Mouse (Mus musculus) hindbrain, embryonic 14.5 days (tissue): Measurements from ENCODE around the gene Gpx3. TPM values are rescaled to one million over a fixed set of nuclear protein-coding genes. Genes with fewer than 3 reads are reported as not detected.

Experiments
- ATAC-seq: fragments of 200-750 bp; cut with Nextera tagmentation; 2 replicates; pipeline ENCODE4 v1.8.0; 2017; ENCODE audit warnings: moderate number of reproducible peaks, mild to moderate bottlenecking, moderate TSS enrichment, moderate library complexity; ENCODE audit not compliant: low FRiP score
- DNase-seq: peaks from one replicate; pipeline ENCODE4 v3.0.0-alpha.2; 2015; ENCODE audit warnings: low spot score
- H3K27ac ChIP-seq: fragments of 300-500 bp; sonication (generic); 2 replicates; pipeline ENCODE4 v1.5.1; 2014; ENCODE audit warnings: mild to moderate bottlenecking, moderate library complexity
- H3K27me3 ChIP-seq: fragments of 300-500 bp; sonication (generic); 2 replicates; pipeline ENCODE4 v1.6.1; 2014; ENCODE audit warnings: mild to moderate bottlenecking, low read length, mixed read lengths; ENCODE audit not compliant: control insufficient read depth, insufficient read depth
- H3K36me3 ChIP-seq: fragments of 300-500 bp; sonication (generic); replicated peaks from 2 replicates; pipeline ENCODE4 v1.6.1; 2014; ENCODE audit not compliant: control insufficient read depth, insufficient read depth
- H3K4me1 ChIP-seq: fragments of 300-500 bp; sonication (generic); replicated peaks from 2 replicates; pipeline ENCODE4 v1.6.1; 2014; ENCODE audit warnings: antibody characterized with exemption, low read length, mixed read lengths; ENCODE audit not compliant: control insufficient read depth, insufficient read depth
- H3K4me2 ChIP-seq: fragments of 300-500 bp; sonication (generic); replicated peaks from 2 replicates; pipeline ENCODE4 v1.6.1; 2014; ENCODE audit warnings: mild to moderate bottlenecking, moderate library complexity
- H3K4me3 ChIP-seq: fragments of 300-500 bp; sonication (generic); replicated peaks from 2 replicates; pipeline ENCODE4 v1.5.1; 2014; ENCODE audit warnings: mild to moderate bottlenecking, low read length
- H3K9ac ChIP-seq: fragments of 300-500 bp; sonication (generic); 2 replicates; pipeline ENCODE4 v1.6.1; 2014
- H3K9me3 ChIP-seq: fragments of 300-500 bp; sonication (generic); 2 replicates; pipeline ENCODE4 v1.6.1; 2016; ENCODE audit warnings: low read length; ENCODE audit not compliant: control insufficient read depth
- WGBS: fragments of 180-500 bp; shearing (Covaris S2); extraction: QIAGEN DNeasy Blood & Tissue Kit; methylation state at CpG from one replicate; pipeline ENCODE4 v1.1.7; 2014; 5-methylcytosine and 5-hydroxymethylcytosine counted together
- polyA plus RNA-seq: library from polyadenylated mRNA; unstranded; fragments of >200 nt; fragmentation: Nextera tagmentation; extraction: Ambion mirVana; gene quantifications from 2 replicates; pipeline ENCODE4 v1.2.1, GENCODE M21; 2014

Gpx3 gene
- polyA plus RNA-seq, 1 experiment from 2014 or later, result 73.6 TPM

DNA sequence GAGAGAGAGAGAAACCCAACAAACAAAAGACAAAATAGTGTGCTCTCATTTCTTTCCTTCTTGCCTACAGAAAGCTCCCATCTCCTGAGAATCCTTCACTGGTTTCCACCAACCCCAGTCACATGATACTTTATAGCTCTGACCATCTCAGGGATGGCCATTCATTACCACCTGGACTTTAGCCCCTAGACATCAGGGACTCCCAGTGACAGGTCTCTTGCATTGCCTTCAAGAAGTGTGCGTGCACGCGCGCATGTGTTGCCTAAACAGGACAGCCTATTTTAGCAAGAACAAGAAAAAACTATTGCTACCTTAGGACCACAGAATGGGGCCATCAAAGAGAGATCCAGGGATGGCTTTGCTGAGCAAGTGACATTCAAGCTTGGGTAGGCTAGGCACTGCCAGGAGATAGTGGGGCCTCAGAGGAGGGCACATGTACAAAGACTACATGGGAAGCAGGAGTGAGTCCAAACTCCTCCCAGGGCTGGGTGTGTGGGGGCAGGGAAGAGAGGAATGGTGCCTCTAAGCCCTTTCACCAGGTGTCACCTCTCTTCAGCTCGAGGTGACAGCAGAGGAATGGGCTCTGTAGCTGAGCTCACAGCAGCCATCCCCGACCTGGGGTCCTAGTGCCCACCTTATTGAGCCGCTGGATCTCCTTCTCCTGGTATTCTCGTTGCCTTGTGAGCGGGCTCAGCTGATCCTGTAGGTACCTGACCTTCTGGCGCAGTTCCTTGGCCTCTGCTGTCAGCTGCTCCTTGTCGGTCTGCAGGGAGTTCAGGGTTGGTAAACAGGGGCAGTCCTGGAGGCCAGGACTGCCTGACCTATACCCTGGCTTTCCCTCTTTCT, 18.1 kb downstream of the Gpx3 start:
- Histone ChIP-seq H3K4me2 (no peak overlapping the region), H3K27me3 (no peaks in the 10 kb centered on the region), H3K4me3 (no peak overlapping the region), H3K36me3 (peaks cover 66% of the 10 kb centered on the region), H3K9ac (no peak overlapping the region), H3K9me3 (no peaks in the 10 kb centered on the region), H3K4me1 (no peaks in the 10 kb centered on the region), H3K27ac (no peak overlapping the region)
- ATAC-seq (no peak), DNase-seq (no peak)
- WGBS, result 83% methylated on average over 11 of the region's 11 CpGs

DNA sequence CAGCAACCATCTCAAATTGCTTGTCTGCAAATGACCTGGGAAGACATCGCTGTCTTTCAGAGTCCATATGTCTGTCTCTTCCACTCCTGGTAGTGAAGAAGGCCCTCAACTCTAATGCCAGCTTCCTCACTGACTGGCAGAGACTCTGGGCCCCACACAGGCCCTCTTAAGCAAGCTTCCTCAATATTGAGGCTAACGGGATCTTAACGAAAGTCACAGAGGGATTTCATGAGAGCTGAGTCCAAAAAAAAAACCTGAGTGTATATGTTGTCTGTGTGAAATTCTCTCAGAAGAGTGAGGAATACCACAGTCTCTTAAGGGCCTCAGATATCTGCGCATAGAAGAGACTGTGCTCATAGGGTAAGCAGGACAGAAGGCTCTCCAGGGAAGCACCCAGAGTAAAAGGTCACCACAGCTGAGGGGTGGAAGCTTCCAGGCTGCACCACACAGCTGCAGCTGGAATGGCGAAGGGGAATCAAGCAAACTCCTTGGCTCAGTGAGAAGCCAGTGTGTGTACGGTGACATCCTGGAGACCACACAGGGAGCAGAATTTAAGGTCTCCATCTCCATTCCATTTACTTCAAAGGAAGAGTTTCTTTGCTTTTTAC, 18.8 kb downstream of the Gpx3 start:
- H3K36me3 ChIP-seq, result peaks cover 61% of the 10 kb centered on the region
- no peak overlapping the region for H3K4me3 ChIP-seq
- H3K27me3 ChIP-seq, result no peaks in the 10 kb centered on the region
- no peak for DNase-seq
- H3K27ac ChIP-seq, result no peak overlapping the region
- ATAC-seq, result no peak
- H3K4me1 ChIP-seq, result no peaks in the 10 kb centered on the region
- WGBS, result 77% methylated on average over 6 of the region's 6 CpGs
- no peaks in the 10 kb centered on the region for H3K9me3 ChIP-seq
- no peak overlapping the region for H3K9ac ChIP-seq
- H3K4me2 ChIP-seq, result no peak overlapping the region

DNA sequence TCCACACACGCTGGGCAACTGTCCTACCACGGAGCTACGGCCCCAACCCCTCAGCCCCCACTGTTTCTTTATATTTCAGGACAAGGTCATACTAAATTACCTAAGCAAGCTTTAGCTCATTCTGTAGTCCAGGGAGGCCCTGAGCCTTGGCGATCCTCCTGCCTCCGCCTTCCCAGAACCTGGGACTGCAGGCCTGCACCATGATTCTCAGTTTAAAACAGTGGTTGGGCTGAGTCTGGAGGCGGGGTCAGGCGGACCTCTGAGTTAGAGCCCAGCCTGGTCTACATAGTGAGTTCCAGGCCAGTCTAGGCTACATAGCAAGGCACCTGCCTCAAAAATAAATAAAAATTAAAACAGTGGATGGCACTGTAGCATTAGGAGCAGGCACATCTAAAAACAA, 19.5 kb downstream of the Gpx3 start:
- Histone ChIP-seq H3K36me3 (peaks cover 61% of the 10 kb centered on the region), H3K9ac (no peak overlapping the region), H3K27me3 (no peaks in the 10 kb centered on the region), H3K4me2 (no peak overlapping the region), H3K27ac (no peak overlapping the region), H3K4me1 (no peaks in the 10 kb centered on the region), H3K9me3 (no peaks in the 10 kb centered on the region), H3K4me3 (no peak overlapping the region)
- 45% methylated on average over 7 of the region's 7 CpGs for WGBS
- DNase-seq, result no peak
- no peak for ATAC-seq

DNA sequence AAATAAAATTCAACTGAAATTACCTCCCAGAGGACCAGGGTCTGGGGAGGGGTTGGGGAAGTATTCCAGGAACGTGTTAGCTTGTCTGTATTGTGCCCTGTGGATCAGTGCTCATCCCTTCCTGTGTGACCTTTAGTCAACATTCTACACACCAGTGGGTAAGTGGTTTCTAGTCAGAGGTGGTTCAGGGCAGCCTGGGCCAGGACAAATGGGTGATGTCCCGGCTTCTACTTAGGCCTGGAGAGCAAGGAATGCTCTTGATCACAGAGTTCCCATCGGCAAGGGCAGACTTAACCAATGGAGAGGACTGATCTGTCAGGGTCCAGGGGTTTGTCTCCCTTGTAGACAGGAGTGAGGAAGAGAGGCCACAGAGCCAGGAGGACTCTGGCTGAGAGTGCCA, 20.2 kb downstream of the Gpx3 start:
- H3K36me3 ChIP-seq, result peaks cover 62% of the 10 kb centered on the region

DNA sequence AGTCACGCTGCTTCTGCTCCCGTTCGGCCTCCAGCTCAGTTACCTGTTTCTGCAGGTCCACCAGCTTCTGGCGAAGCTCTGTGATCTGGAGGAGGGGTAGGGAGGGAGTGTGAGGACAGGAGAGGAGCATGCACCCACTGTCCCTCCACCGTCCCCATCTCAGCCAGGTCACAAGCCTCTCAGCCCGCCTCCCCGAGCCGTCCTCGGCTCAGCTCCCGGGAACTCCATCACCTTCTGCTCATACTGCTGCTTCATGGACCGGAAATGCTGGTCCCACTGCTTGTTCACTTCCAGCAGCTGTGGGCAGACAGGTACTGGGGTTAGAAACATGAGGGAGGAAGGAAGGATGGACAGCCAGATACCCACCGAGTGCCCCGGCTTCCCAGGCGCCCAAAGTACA, 21.9 kb downstream of the Gpx3 start:
- ATAC-seq (no peak), DNase-seq (no peak)
- Histone ChIP-seq H3K4me2 (no peak overlapping the region), H3K36me3 (peaks cover 57% of the 10 kb centered on the region), H3K27me3 (no peaks in the 10 kb centered on the region), H3K27ac (no peak overlapping the region), H3K4me3 (no peak overlapping the region), H3K9ac (no peak overlapping the region), H3K4me1 (no peaks in the 10 kb centered on the region), H3K9me3 (no peaks in the 10 kb centered on the region)
- WGBS, result 91% methylated on average over 14 of the region's 14 CpGs

More for the DNA sequence above, 20.2 kb downstream of the Gpx3 start:
- Histone ChIP-seq H3K4me3 (no peak overlapping the region), H3K4me1 (no peaks in the 10 kb centered on the region), H3K27me3 (no peaks in the 10 kb centered on the region), H3K27ac (no peak overlapping the region), H3K9ac (no peak overlapping the region), H3K9me3 (no peaks in the 10 kb centered on the region), H3K4me2 (no peak overlapping the region)
- WGBS, result 94% methylated on average over 3 of the region's 3 CpGs
- DNase-seq, result no peak
- no peak for ATAC-seq

DNA sequence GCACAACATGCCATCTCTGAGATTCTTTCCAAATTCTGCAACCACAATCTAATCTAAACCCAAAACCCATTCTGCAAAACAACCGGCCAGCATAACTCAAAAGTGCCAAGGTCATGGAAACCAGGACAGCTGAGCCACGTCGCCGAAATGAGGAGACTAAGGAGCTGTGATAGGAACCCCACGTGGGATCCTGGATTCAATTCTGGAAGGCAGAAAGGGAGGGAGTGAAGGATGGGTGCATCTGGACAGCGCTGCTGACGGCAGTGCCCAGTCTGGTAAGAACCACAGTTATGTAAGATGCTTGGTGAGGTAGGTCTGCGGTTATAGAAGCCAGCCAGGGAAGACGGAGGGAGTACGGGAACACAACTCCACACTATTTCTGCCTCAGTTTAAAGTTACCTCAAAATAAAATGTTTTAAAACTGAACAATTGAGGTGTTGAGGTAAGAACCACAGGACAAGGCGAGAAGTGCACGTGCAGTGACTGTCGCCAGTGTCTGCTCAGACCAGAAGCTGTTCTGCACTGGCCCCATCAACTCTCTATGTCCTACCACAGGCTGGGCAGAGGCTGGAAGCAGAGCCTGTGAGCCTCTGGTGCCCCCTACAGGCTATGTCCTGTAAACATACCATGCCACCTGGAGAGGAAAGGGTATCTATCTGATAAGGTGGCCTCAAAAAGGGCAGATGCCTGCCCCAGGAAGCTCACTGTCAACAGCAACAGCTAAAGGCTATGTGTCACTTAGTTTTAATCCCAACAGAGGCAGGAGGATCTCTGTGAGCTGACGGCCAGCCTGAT, 25.3 kb downstream of the Gpx3 start:
- no peaks in the 10 kb centered on the region for H3K9me3 ChIP-seq
- ATAC-seq (peak; percentile 46; the same call in 1 of the 2 replicates), DNase-seq (peak; percentile 62)
- H3K9ac ChIP-seq, result no peak overlapping the region
- no peak overlapping the region for H3K4me3 ChIP-seq
- no peaks in the 10 kb centered on the region for H3K27me3 ChIP-seq
- H3K4me1 ChIP-seq, result no peaks in the 10 kb centered on the region
- peaks cover 63% of the 10 kb centered on the region for H3K36me3 ChIP-seq
- H3K27ac ChIP-seq, result no peak overlapping the region
- WGBS, result 83% methylated on average over 14 of the region's 14 CpGs
- H3K4me2 ChIP-seq, result no peak overlapping the region

DNA sequence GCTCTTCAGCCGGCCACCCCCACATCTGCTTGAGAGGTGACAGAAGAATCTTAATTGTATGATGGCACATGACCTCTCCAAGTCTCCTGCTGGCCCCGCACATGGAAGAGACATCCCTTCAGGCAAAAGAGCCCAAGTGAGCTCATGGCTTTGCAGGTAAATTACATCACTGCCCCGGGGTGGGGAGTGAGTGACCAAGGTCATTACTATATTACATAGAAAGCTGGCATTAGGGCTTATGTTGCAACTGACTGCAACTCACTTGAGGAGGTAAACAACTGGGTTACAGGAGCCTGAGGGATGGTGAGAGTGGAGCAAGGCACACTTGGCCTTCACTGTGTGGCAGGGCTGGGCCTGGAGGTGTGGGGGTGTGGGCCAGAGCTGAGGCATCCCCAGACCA, 26.0 kb downstream of the Gpx3 start:
- Histone ChIP-seq H3K4me3 (no peak overlapping the region), H3K4me1 (no peaks in the 10 kb centered on the region), H3K4me2 (no peak overlapping the region), H3K36me3 (peaks cover 62% of the 10 kb centered on the region), H3K9ac (no peak overlapping the region), H3K9me3 (no peaks in the 10 kb centered on the region), H3K27ac (no peak overlapping the region), H3K27me3 (no peaks in the 10 kb centered on the region)
- 91% methylated on average over 3 of the region's 3 CpGs for WGBS
- DNase-seq (no peak), ATAC-seq (no peak)

DNA sequence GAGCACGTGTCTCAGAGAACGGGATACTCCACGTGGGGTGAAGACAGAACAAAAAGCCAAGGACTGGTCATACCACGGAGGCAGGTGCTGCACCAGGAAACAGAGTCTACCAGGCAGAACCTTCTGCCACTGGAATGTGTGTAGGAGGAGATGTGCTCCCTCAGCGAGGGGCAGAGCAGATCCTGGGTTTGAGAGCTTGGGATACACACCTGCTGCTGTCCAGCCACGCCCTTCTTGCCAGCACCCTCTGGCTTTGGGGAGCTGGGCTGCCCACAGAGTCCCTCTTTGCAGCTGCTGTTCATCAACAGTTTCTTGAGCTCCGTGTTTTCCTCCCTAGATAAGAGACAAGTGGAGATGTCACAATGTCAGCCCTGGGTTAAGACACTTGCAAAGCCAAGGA, 26.6 kb downstream of the Gpx3 start:
- ATAC-seq, result no peak
- WGBS, result 92% methylated on average over 7 of the region's 7 CpGs
- DNase-seq, result no peak

DNA sequence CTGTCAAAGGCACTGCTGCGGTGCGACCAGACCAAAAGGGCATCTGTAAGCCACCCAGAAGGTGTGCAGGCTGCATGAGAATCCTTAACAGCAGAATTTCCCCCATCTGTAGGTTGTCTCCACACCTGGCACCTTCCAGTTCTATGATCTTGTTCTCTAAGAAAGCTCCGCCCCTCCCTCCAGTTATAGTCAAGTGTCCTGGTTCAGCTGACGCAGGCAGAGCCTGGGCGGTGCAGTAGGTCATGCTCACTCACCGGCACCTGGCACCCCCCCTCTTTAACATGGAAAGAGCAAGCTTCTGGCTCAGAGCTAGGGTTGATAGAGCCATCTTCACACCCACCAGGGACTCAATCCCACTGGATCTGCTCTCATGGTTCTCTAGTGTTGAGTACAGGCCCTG, 27.0 kb downstream of the Gpx3 start:
- ATAC-seq, result no peak

More for the DNA sequence above, 26.6 kb downstream of the Gpx3 start:
- H3K4me1 ChIP-seq, result no peaks in the 10 kb centered on the region
- no peaks in the 10 kb centered on the region for H3K27me3 ChIP-seq
- no peaks in the 10 kb centered on the region for H3K9me3 ChIP-seq
- H3K9ac ChIP-seq, result no peak overlapping the region
- no peak overlapping the region for H3K27ac ChIP-seq
- H3K4me2 ChIP-seq, result no peak overlapping the region
- no peak overlapping the region for H3K4me3 ChIP-seq
- H3K36me3 ChIP-seq, result peaks cover 62% of the 10 kb centered on the region

More for the DNA sequence above, 27.0 kb downstream of the Gpx3 start:
- H3K27me3 ChIP-seq, result no peaks in the 10 kb centered on the region
- no peak overlapping the region for H3K27ac ChIP-seq
- DNase-seq, result no peak
- no peak overlapping the region for H3K4me2 ChIP-seq
- H3K9ac ChIP-seq, result no peak overlapping the region
- peaks cover 61% of the 10 kb centered on the region for H3K36me3 ChIP-seq
- 92% methylated on average over 6 of the region's 6 CpGs for WGBS
- H3K4me1 ChIP-seq, result no peaks in the 10 kb centered on the region
- H3K4me3 ChIP-seq, result no peak overlapping the region
- H3K9me3 ChIP-seq, result no peaks in the 10 kb centered on the region
